Mouse (Mus musculus) activated CD4-positive, CD25-positive, alpha-beta regulatory T cell, adult 4 months (primary cell): ENCODE results near the gene S100a2. TPM values are rescaled to one million over a fixed set of nuclear protein-coding genes. Genes with fewer than 3 reads are reported as not detected.
A peak's percentile ranks its signal among the peaks of the same experiment; 100 is the strongest.

Experiments
- ATAC-seq: one replicate; pipeline ENCODE4 v1.8.0; 2017
- polyA plus RNA-seq, 2 experiments: library from polyadenylated mRNA; unstranded; fragments of 100-300 nt; shearing (Covaris generic); gene quantifications; one replicate each; pipeline ENCODE4 v1.2.1; 2017

The S100a2 gene
- not detected for polyA plus RNA-seq

- no peak for ATAC-seq
These were observed at the start of gene S100a2 for GRCm38 (mm10) chr3:90589947-90590346. Gene S100a2, plus strand, starts transcription at chr3:90590247.

- no peak for ATAC-seq
These were observed 49.1 kb upstream of the S100a2 start for GRCm38 (mm10) chr3:90540904-90541303.

- ATAC-seq: no peak
These were observed 40.2 kb upstream of the S100a2 start for GRCm38 (mm10) chr3:90549676-90550420.

GRCm38 (mm10) chr3:90550421-90550790 is 39.6 kb upstream of the S100a2 start:
- no peak for ATAC-seq

- no peak for ATAC-seq
These were observed 37.8 kb upstream of the S100a2 start for GRCm38 (mm10) chr3:90552231-90552630.

GRCm38 (mm10) chr3:90555954-90556353 is 34.1 kb upstream of the S100a2 start:
- no peak for ATAC-seq

- no peak for ATAC-seq
These were observed 29.9 kb upstream of the S100a2 start, which contains the start of gene S100a3 for GRCm38 (mm10) chr3:90560008-90560628. Gene S100a3, plus strand, starts transcription at chr3:90560578.

- no peak for ATAC-seq
These were observed 15.4 kb upstream of the S100a2 start for GRCm38 (mm10) chr3:90574691-90575090.

GRCm38 (mm10) chr3:90575320-90575719 is 14.7 kb upstream of the S100a2 start:
- ATAC-seq: no peak

GRCm38 (mm10) chr3:90576351-90577001 is 13.6 kb upstream of the S100a2 start:
- no peak for ATAC-seq

GRCm38 (mm10) chr3:90579433-90579832 is 10.6 kb upstream of the S100a2 start:
- no peak for ATAC-seq

- no peak for ATAC-seq
These were observed 8.9 kb upstream of the S100a2 start for GRCm38 (mm10) chr3:90581141-90581540.

- ATAC-seq: no peak
These were observed 7.9 kb upstream of the S100a2 start for GRCm38 (mm10) chr3:90582156-90582555.

GRCm38 (mm10) chr3:90582556-90582955 is 7.5 kb upstream of the S100a2 start:
- no peak for ATAC-seq

GRCm38 (mm10) chr3:90583893-90584292 is 6.2 kb upstream of the S100a2 start:
- no peak for ATAC-seq

- no peak for ATAC-seq
These were observed 4.5 kb upstream of the S100a2 start for GRCm38 (mm10) chr3:90585595-90585994.

GRCm38 (mm10) chr3:90586016-90586643 is 3.9 kb upstream of the S100a2 start:
- ATAC-seq: no peak

GRCm38 (mm10) chr3:90586906-90587305 is 3.1 kb upstream of the S100a2 start:
- peak; percentile 90 for ATAC-seq

GRCm38 (mm10) chr3:90587361-90588101 is 2.5 kb upstream of the S100a2 start:
- peak; percentile 9 for ATAC-seq

- peak; percentile 51 for ATAC-seq
These were observed 657 bp upstream of the S100a2 start for GRCm38 (mm10) chr3:90589390-90589789.

- no peak for ATAC-seq
These were observed 4.4 kb downstream of the S100a2 start for GRCm38 (mm10) chr3:90594466-90594865.

- no peak for ATAC-seq
These were observed 5.5 kb downstream of the S100a2 start for GRCm38 (mm10) chr3:90595556-90595955.

GRCm38 (mm10) chr3:90596810-90597209 is 6.8 kb downstream of the S100a2 start:
- no peak for ATAC-seq
